Mouse (Mus musculus): Measurements from ENCODE around the gene Trpc4ap.

DNA sequence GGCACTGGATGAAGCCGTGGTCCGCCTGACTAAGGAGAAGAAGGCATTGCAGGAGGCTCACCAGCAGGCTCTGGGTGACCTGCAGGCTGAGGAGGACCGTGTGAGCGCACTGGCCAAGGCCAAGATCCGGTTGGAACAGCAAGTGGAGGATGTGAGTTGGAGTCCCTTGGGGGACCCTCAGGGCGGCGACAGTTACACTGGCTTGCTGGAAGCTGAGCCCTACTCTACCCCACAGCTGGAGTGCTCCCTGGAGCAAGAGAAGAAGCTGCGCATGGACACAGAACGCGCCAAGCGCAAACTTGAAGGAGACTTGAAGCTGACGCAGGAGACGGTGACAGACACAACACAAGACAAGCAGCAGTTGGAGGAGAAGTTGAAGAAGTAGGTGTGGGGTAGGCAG lies 63.7 kb downstream of the Trpc4ap start:
- no peak for TF ChIP-seq CTCF (IDR thresholded peaks at IDR 0.05; ENCODE audit: low read depth, low read length)
- TF ChIP-seq EP300 (IDR thresholded peaks at IDR 0.05; ENCODE audit: insufficient read depth, low read depth, low read length), result no peak
- no peak for TF ChIP-seq POLR2A (IDR thresholded peaks at IDR 0.05; ENCODE audit: insufficient read depth, low read length)

Measured in ES-Bruce4 (cell line).